Mouse (Mus musculus) liver, adult 2 months (tissue): Measurements from ENCODE around the gene Fgf18.

ENCODE experiments used
- CTCF ChIP-seq: fragments of 200-500 bp; IDR thresholded peaks from 2 replicates; pipeline ENCODE4 v1.5.1; 2011; ENCODE audit warnings: low read depth, low read length, control low read depth
- POLR2A ChIP-seq: fragments of 200-500 bp; IDR thresholded peaks from 2 replicates; pipeline ENCODE4 v1.6.1; 2011; ENCODE audit warnings: low read length, control low read depth; ENCODE audit not compliant: insufficient read depth; ENCODE audit errors: extremely low read depth

DNA sequence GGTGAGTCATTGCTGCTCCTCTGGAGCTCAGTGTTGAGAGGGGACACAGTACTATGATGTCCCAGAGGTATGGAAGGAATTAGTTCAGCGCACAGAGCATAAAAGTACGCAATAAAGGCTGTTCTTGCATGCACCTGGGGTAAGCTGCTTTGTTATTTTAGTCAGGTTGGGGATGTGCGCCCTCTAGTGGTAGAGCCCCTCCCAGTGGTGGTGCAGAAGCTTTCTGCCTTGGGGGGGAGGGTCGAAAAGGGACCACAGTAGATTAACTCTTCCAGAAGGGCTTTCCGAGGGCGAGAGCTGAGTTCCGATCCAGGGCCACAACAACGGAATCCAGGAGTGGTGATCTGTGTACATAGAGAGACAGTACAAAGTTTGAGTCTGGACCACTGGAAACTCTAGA lies 49.3 kb downstream of the Fgf18 start:
- TF ChIP-seq CTCF (peak; percentile 76), POLR2A (no peak)
